ENCODE assay signal across 34 mouse cellular contexts in genomic region chr5:124134261-124134660, GRCm38 (mm10).
"Had no signal": no experiment of that assay in that cellular context is flagged by ENCODE, and none has a peak within 500 bp of the region (broad histone marks: within the 10 kb centered on the region; RNA-seq: fewer than 3 reads in every experiment).

No protein-coding gene starts in this region.

- ATAC-seq: inflammation-experienced regulatory T-cells, adult 6 months; intestine, embryonic 15.5 days; intestine, embryonic 16.5 days; intestine, postnatal 0 days had no signal

- H3K27ac ChIP-seq: heart, adult 2 months; heart, embryonic 10.5 days; heart, embryonic 13.5 days; heart, embryonic 15.5 days; hindbrain, embryonic 12.5 days; hindbrain, embryonic 13.5 days; hindbrain, embryonic 14.5 days; hindbrain, embryonic 15.5 days; intestine, embryonic 15.5 days; kidney, embryonic 15.5 days; kidney, postnatal 0 days; left cerebral cortex, adult 2 months had no signal

- DNase-seq: heart, adult 18-20 months; heart, adult 2 months; heart, postnatal 10 days; heart, postnatal 14 days; heart, postnatal 36 days; heart, postnatal 4 days; kidney, adult 11 months; kidney, adult 18-20 months; kidney, adult 2 months; kidney, adult 8-10 months; kidney, adult 9 months; kidney, postnatal 10 days; kidney, postnatal 14 days; kidney, postnatal 25 days; kidney, postnatal 36 days; kidney, postnatal 4 days; layer of hippocampus, adult 9-11 months; layer of hippocampus, postnatal 36 days had no signal

- H3K4me3 ChIP-seq: heart, adult 2 months; heart, embryonic 10.5 days; heart, embryonic 12.5 days; heart, embryonic 13.5 days; heart, embryonic 15.5 days; hindbrain, embryonic 12.5 days; hindbrain, embryonic 13.5 days; hindbrain, embryonic 15.5 days; intestine, embryonic 15.5 days; kidney, embryonic 15.5 days; left cerebral cortex, adult 2 months had no signal

- H3K9me3 ChIP-seq: heart, embryonic 10.5 days; heart, embryonic 12.5 days; heart, embryonic 13.5 days; heart, embryonic 15.5 days; hindbrain, embryonic 12.5 days; hindbrain, embryonic 13.5 days; hindbrain, embryonic 15.5 days; intestine, embryonic 15.5 days; kidney, embryonic 15.5 days had no signal

- H3K9ac ChIP-seq: heart, embryonic 12.5 days; heart, embryonic 13.5 days; heart, embryonic 15.5 days; hindbrain, embryonic 12.5 days; hindbrain, embryonic 13.5 days; hindbrain, embryonic 14.5 days; hindbrain, embryonic 15.5 days; intestine, embryonic 15.5 days; kidney, embryonic 15.5 days had no signal

- H3K4me1 ChIP-seq: hindbrain, embryonic 12.5 days; hindbrain, embryonic 13.5 days; intestine, embryonic 15.5 days; kidney, embryonic 15.5 days had no signal

- H3K4me2 ChIP-seq: heart, embryonic 11.5 days; heart, embryonic 12.5 days; heart, embryonic 13.5 days; heart, embryonic 15.5 days; hindbrain, embryonic 12.5 days; hindbrain, embryonic 13.5 days; hindbrain, embryonic 14.5 days; hindbrain, embryonic 15.5 days; intestine, embryonic 15.5 days; kidney, embryonic 15.5 days had no signal

- H3K27me3 ChIP-seq: heart, embryonic 12.5 days; heart, embryonic 13.5 days; heart, embryonic 15.5 days; hindbrain, embryonic 12.5 days; hindbrain, embryonic 13.5 days; hindbrain, embryonic 15.5 days; intestine, embryonic 15.5 days; kidney, embryonic 15.5 days had no signal
